Mouse (Mus musculus): ENCODE results near the gene Tmem37.

The Tmem37 gene

GRCm38 (mm10) chr1:120073519-120074306, at the start of gene Tmem37:
TSS of gene Tmem37 (minus strand) at chr1:120074074.
- CTCF ChIA-PET = interaction anchor here (0.6 kb wide), 1 partner anchor 23 kb away, joined by 3 read pairs; no protein-coding TSS in a partner anchor

DNA sequence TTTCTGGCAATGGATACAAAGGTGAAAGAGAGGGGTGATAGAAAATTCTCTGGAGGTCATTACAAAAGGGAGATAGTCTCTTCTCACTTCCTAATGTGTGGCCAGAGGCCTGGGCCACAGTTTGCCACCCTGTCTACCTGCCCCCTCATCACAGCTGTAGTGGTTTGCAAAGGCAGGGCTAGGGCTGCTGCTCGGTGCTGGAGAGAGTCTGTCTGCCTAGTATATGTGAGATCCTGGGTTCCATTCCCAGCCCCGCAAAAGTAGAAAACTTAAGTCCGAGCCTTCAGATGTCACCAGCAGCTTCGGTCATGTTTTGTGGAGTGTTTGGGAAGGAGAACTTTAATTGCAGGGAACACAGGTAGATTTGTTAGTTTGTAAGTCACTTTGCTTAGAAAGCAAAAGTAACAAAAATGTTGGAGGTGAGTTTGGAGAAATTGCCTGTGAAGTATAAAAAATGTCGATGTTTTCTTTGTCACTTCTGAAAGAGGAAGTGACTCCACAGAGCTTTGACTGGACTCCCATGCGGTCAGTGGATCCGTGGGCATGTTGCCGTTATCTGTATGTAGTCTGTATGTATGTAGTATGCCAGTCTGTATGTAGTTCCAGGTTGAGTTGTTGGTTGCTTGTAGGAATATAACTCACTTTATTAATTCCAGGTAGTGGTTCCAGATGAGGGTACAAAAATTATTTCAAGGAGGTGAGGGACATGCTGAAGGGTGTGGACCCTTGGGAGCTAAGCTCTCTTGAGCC, 48.9 kb upstream of the Tmem37 start:
- CTCF ChIA-PET = interaction anchor here (0.6 to 0.7 kb wide), 2 partner anchors 27 to 244 kb away, joined by 4 to 6 read pairs; no protein-coding TSS in a partner anchor

DNA sequence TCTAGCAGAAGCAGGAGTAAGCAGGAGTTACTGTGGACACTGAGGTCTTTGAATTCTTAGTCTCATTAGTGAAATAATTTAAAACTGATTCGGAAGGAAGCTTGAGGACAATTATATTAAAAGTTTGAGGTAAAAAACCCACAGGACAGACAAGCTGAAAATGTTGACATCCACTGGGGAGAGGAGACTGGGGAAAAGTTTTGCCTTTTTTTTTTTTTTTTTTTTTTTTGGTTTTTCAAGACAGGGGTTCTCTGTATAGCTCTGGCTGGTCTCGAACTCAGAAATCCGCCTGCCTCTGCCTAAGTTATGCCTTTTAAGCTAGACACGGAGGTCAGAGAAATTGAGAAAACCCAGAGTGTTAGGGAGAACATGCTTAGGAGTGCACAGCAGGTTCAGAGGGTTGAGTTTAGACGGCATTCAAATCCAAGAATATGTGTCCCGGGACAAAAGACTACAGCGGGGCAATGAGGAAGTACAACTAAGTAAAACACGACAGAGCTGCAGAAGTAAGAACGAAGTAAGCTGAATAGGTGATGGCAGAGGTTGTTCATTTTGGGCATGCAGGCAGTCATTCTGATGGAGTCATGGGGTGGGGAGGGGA, 48.2 kb upstream of the Tmem37 start:
- CTCF ChIA-PET = interaction anchor here (0.6 to 0.7 kb wide), 2 partner anchors 27 to 243 kb away, joined by 4 to 6 read pairs; no protein-coding TSS in a partner anchor

DNA sequence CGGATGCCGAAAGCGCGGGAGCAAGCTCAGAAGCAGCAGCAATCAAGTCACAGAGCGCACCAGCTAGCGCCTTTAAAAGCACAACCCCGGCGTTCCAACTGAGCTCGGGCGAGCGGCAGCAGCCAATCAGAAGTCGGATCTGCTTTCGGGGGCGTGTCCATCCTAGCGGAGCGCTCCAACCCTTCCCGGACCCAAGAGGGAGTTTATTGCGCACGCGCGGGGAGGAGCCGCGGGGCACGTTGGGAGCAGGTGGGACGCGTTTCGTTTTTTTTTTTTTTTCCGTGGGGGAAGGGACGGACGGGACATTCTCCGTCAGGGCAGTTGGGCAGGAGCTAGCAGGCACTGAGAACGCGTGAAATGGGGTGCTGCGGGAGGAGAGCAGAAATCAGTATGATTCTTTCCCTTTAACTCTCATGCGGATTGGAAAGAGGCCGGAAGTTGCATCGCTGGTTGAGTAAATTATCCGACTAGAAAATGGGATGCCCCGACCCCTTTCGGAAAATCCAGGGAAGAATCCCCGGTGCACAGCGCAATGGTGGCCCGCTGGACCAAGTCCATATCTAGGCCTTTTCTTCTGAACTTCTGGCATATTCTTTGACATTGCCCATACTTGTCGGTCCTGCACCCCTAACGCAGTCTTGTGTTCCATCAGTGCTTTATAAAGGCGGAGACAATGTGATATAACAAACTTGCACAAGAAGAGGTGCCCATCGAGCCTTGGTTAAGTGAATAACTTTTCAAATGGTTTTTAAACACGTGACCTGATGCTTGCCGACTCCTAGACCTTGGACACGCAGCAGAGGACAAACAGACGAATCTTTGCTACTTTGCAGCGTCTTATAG, 47.3 kb upstream of the Tmem37 start, which contains the start of the genes Dbi and 3110009E18Rik:
Dbi (minus strand) TSS at position 110 of the 843 bp plus-strand sequence.
3110009E18Rik (plus strand) TSS at position 219 of the 843 bp plus-strand sequence.
- CTCF ChIA-PET = no interaction called here

GRCm38 (mm10) chr1:120120141-120120968, 46.5 kb upstream of the Tmem37 start:
- CTCF ChIA-PET = interaction anchor here (0.6 kb wide), 1 partner anchor 13 kb away, joined by 12 read pairs; no protein-coding TSS in a partner anchor

- CTCF ChIA-PET = no interaction called here
These were observed 45.5 kb upstream of the Tmem37 start for GRCm38 (mm10) chr1:120119389-120119788.

- CTCF ChIA-PET = no interaction called here
These were observed 45.0 kb upstream of the Tmem37 start for GRCm38 (mm10) chr1:120118854-120119253.

- CTCF ChIA-PET = no interaction called here
These were observed 42.2 kb upstream of the Tmem37 start for GRCm38 (mm10) chr1:120116106-120116505.

DNA sequence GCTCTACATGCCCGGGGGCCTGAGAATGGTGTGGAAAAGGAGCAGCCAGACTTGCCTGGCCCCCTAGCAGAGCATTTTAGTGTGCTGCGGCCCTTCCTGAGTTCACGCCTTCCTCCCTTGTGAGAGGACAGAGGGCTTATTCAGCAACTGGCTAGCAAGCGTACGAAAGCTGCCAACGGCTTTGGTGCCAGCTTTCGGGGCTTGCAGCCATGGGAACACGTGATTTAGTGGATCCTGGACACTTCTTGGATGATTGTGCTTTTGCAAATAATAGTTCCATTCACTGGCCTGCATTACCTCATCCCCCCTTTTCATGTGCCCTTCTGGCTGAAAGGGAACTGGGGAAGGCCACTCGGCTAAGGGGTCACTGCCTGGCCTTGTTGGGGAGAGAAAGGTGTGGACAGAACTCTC, 41.8 kb upstream of the Tmem37 start:
- CTCF ChIA-PET = no interaction called here

GRCm38 (mm10) chr1:120112251-120113187, 38.6 kb upstream of the Tmem37 start:
- CTCF ChIA-PET = no interaction called here

DNA sequence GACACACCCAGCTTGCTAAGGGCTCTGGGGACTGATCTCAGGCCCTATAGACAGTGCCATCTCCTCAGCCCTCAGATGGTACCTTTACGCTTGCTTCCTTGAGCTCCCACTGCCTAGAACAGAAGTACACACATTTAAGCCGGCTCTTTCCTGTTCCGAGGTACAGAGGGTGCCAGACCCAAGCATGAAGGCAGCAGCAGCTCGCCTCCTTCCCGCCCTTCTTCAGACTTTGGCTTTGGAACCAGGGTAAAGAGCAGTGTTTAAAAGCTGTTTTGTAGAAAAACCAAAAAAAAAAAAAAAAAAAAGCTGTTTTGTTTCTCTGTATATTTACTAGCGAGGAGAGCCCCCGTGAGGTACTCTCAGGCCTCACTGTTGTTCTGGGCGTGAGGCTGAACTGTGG, 37.9 kb upstream of the Tmem37 start:
- CTCF ChIA-PET = no interaction called here

DNA sequence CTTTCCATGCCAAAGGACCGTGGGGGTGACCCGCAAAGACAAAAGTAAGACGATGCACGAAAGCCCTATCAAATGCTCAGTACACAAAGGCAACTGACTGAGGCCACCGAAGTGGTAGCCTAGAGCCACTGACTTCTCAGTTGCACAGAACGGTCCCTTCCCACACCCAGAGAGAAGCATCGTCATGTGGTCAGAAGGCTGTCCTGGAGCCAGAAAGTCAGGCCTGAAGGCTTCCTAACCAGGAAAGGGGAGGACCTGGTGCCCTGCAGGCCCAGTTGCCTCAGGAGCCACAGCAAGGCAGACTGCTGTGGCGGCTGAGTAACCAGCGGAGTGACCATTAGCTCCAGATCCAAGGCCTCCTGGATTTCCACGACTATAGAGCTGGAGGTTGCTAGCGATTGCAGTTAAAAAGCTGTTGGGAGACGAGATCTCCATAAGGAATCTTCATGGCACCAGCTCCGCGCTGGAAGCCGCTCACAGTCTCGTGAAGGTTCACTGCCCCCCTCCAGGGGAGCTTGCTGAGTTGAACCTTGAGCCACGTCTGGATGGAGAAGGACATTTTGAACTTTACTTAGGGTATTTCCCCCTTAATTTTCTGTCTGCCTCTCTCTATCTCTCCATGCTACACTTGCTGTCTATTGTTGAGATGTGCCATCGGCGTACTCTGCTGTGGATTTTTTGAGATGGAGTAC, 36.0 kb upstream of the Tmem37 start:
- CTCF ChIA-PET = no interaction called here

DNA sequence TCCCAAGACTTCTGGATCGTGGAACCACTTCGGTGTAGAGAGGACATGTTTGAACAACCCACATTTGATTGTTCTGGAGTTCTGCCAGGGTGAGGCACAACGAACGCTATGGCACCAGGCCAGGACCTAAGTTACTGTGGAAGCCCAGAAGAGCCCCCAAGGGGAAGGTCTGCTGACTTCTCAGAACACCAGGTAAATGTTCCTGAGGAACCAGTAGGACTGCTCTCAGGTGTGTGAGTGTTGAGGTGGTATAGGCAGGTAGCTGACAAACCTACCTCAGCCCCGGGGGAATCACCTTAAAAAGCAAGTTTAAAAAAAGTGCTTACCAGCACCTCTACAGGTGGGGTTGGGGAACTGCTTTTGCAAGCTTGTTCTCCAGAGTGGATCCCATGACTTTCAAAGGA, 31.7 kb upstream of the Tmem37 start:
- CTCF ChIA-PET = no interaction called here

DNA sequence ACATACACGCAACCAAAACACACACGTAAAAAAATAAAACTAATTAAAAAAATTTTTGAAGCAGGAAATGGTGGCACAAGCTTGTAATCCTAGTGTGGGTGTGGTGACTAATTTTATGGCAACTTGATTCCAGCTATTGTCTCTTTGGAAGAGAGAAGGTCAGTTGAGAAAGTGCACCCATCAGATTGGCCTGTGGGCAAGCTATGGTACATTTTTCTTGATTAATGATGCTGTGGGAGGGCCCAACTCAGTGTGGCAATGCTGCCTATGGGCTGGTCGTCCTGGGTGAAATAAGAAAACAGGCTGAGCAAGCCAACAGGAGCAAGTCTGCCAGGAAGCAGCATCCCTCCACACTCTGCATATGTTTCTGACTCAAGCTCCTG, 27.3 kb upstream of the Tmem37 start:
- CTCF ChIA-PET = no interaction called here

- CTCF ChIA-PET = no interaction called here
These were observed 26.8 kb upstream of the Tmem37 start for GRCm38 (mm10) chr1:120100456-120101226.

DNA sequence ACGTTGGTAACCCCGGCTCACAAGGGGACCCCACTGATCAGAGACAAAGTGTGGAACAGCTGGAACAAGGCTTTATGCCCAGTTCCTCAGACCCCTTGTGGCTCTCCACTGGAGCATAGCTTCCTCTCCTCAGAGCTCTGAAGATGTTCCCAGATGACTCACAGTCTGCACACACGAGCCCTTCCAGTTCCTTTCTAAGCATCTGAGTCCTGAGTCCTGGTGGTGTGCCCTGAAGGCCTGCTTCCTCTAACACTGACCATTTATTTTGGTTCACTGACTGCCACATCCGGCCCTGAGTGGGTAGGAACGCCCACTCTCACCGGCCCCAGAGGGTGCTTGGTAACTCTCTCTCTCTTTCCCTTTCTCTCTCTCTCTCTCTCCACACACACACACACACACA, 25.6 kb upstream of the Tmem37 start:
- CTCF ChIA-PET = no interaction called here

DNA sequence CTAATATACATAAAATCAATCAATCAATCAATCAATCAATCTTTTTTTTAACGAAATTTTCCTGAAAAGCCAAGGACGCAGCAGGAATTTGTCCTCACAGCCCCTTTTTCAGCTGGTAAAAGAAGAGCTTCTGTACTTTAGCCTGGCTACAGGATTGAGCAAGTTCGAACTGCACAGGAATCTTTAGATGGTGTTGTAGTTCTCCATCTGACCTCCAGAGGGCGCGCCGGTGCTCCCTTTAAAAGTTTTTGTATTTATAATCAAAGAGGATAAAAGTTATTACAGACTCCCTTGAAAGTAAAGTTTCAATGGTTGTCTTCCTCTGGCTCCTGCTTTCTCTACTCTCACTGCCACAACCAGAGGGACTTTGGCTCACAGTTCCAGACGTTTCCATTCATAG, 24.5 kb upstream of the Tmem37 start:
- CTCF ChIA-PET = interaction anchor here (0.8 kb wide), 1 partner anchor 10 kb away, joined by 3 read pairs; no protein-coding TSS in a partner anchor

DNA sequence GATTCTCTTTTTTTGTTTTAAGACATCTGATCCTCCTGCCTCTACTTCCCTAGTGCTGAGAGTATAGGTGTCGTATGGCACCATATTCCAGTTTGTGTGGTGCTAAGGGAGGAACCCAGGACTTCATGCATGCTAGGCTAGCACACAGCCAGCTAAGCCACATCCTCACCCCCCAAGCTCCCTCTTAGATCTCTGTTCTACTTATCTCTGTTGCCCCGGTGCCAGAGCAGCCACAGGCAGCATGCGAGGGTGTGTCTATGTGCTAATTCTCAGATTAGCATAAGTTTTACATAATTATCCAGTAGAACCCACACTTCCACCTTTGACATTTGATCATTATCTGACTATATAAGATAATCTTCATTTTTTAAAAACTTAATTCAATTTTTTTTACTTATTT, 21.0 kb upstream of the Tmem37 start:
- CTCF ChIA-PET = interaction anchor here (1.0 kb wide), 1 partner anchor 10 kb away, joined by 5 read pairs; no protein-coding TSS in a partner anchor
